Mouse (Mus musculus): ENCODE data around the gene Stat5a.

The Stat5a gene

GRCm38 (mm10) chr11:100858935-100859578 lies at the start of gene Stat5a:
Gene Stat5a (plus strand): TSS chr11:100859351.
- no peak for DNase-seq (ENCODE audit: low read depth, low spot score)

- no peak for DNase-seq (ENCODE audit: low read depth, low spot score)
These were observed 48.6 kb upstream of the Stat5a start for GRCm38 (mm10) chr11:100810516-100810915.

GRCm38 (mm10) chr11:100811132-100811531 lies 48.0 kb upstream of the Stat5a start:
- no peak for DNase-seq (ENCODE audit: low read depth, low spot score)

- no peak for DNase-seq (ENCODE audit: low read depth, low spot score)
These were observed 44.7 kb upstream of the Stat5a start for GRCm38 (mm10) chr11:100814498-100814897.

- no peak for DNase-seq (ENCODE audit: low read depth, low spot score)
These were observed 42.8 kb upstream of the Stat5a start for GRCm38 (mm10) chr11:100816342-100816741.

- no peak for DNase-seq (ENCODE audit: low read depth, low spot score)
These were observed 42.4 kb upstream of the Stat5a start for GRCm38 (mm10) chr11:100816801-100817200.

- no peak for DNase-seq (ENCODE audit: low read depth, low spot score)
These were observed 41.8 kb upstream of the Stat5a start for GRCm38 (mm10) chr11:100817311-100817710.

- DNase-seq (ENCODE audit: low read depth, low spot score), result no peak
These were observed 40.7 kb upstream of the Stat5a start for GRCm38 (mm10) chr11:100818359-100819012.

GRCm38 (mm10) chr11:100819048-100819447 lies 40.1 kb upstream of the Stat5a start:
- no peak for DNase-seq (ENCODE audit: low read depth, low spot score)

GRCm38 (mm10) chr11:100819626-100820025 lies 39.5 kb upstream of the Stat5a start:
- no peak for DNase-seq (ENCODE audit: low read depth, low spot score)

GRCm38 (mm10) chr11:100820047-100820446 lies 39.1 kb upstream of the Stat5a start:
- DNase-seq (ENCODE audit: low read depth, low spot score), result no peak

GRCm38 (mm10) chr11:100821605-100822220 lies 37.4 kb upstream of the Stat5a start:
- DNase-seq (ENCODE audit: low read depth, low spot score), result no peak

- no peak for DNase-seq (ENCODE audit: low read depth, low spot score)
These were observed 36.8 kb upstream of the Stat5a start for GRCm38 (mm10) chr11:100822365-100822764.

GRCm38 (mm10) chr11:100823543-100824313 lies 35.4 kb upstream of the Stat5a start:
- DNase-seq (ENCODE audit: low read depth, low spot score), result no peak

GRCm38 (mm10) chr11:100824496-100824895 lies 34.7 kb upstream of the Stat5a start:
- DNase-seq (ENCODE audit: low read depth, low spot score), result no peak

- DNase-seq (ENCODE audit: low read depth, low spot score), result no peak
These were observed 33.7 kb upstream of the Stat5a start for GRCm38 (mm10) chr11:100825451-100825850.

GRCm38 (mm10) chr11:100826161-100826866 lies 32.8 kb upstream of the Stat5a start:
- no peak for DNase-seq (ENCODE audit: low read depth, low spot score)

- DNase-seq (ENCODE audit: low read depth, low spot score), result no peak
These were observed 30.4 kb upstream of the Stat5a start for GRCm38 (mm10) chr11:100828676-100829151.

- DNase-seq (ENCODE audit: low read depth, low spot score), result no peak
These were observed 29.5 kb upstream of the Stat5a start for GRCm38 (mm10) chr11:100829691-100830090.

GRCm38 (mm10) chr11:100831396-100831795 lies 27.8 kb upstream of the Stat5a start:
- no peak for DNase-seq (ENCODE audit: low read depth, low spot score)

- no peak for DNase-seq (ENCODE audit: low read depth, low spot score)
These were observed 25.7 kb upstream of the Stat5a start for GRCm38 (mm10) chr11:100833466-100833865.
